Mouse (Mus musculus): Measurements from ENCODE around the gene Klf8.

DNA sequence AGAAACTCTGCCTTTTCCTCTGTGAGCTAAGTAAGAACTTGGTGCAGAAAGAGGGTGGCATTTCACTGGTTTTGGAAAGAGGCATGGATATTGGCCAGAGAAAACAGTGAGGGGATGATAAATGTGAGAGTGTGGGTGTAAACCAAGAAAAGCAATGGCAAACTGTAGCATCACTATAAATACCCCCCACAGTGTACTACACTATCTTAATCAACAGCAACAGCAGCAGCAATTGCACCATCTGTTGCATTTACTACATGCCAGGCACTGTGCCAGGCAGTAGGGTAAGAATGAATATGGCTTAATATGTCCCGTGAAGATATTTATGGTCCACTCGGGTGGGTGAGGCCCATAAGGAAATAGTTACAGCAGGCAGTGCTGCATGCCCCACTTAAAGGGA is 18.2 kb downstream of the Klf8 start:
- TF ChIP-seq GATA1 (IDR thresholded peaks at IDR 0.05; ENCODE audit: borderline replicate concordance, low read length), result no peak
- TF ChIP-seq FLI1 (IDR thresholded peaks at IDR 0.05; ENCODE audit: low read length), result no peak
